Mouse (Mus musculus) neural tube, embryonic 12.5 days (tissue): ENCODE data around the gene Ankrd34a. TPM values are rescaled to one million over a fixed set of nuclear protein-coding genes. Genes with fewer than 3 reads are reported as not detected.

Experiments
- ATAC-seq: fragments of 200-750 bp; cut with Nextera tagmentation; 2 replicates; pipeline ENCODE4 v1.8.0; 2017; ENCODE audit warnings: low read depth, mild to moderate bottlenecking, moderate TSS enrichment, moderate library complexity; ENCODE audit not compliant: low FRiP score
- H3K27ac ChIP-seq: fragments of 300-500 bp; sonication (generic); 2 replicates; pipeline ENCODE4 v1.5.1; 2016
- H3K27me3 ChIP-seq: fragments of 300-500 bp; sonication (generic); replicated peaks from 2 replicates; pipeline ENCODE4 v1.6.1; 2016; ENCODE audit warnings: mild to moderate bottlenecking
- H3K36me3 ChIP-seq: fragments of 300-500 bp; sonication (generic); 2 replicates; pipeline ENCODE4 v1.6.1; 2016; ENCODE audit warnings: mild to moderate bottlenecking
- H3K4me1 ChIP-seq: fragments of 300-500 bp; sonication (generic); 2 replicates; pipeline ENCODE4 v1.6.1; 2016
- H3K4me2 ChIP-seq: fragments of 300-500 bp; sonication (generic); replicated peaks from 2 replicates; pipeline ENCODE4 v1.6.1; 2016; ENCODE audit warnings: mild to moderate bottlenecking
- H3K4me3 ChIP-seq: fragments of 300-500 bp; sonication (generic); 2 replicates; pipeline ENCODE4 v1.5.1; 2016
- H3K9ac ChIP-seq: fragments of 300-500 bp; sonication (generic); 2 replicates; pipeline ENCODE4 v1.6.1; 2016; ENCODE audit warnings: mild to moderate bottlenecking
- H3K9me3 ChIP-seq: fragments of 300-500 bp; sonication (generic); 2 replicates; pipeline ENCODE4 v1.6.1; 2016; ENCODE audit warnings: mild to moderate bottlenecking
- WGBS: fragments of 180-500 bp; shearing (Covaris S2); methylation state at CpG from one replicate; pipeline ENCODE4 v1.1.7; 2016; 5-methylcytosine and 5-hydroxymethylcytosine counted together
- polyA plus RNA-seq: library from polyadenylated mRNA; unstranded; fragments of >200 nt; fragmentation: Nextera tagmentation; extraction: Ambion mirVana; gene quantifications from 2 replicates; pipeline ENCODE4 v1.2.1, GENCODE M21; 2016

The Ankrd34a gene
- polyA plus RNA-seq, 1 experiment from 2014 or later = 5.6 TPM

- no peaks in the 10 kb centered on the region for H3K27me3 ChIP-seq
- H3K4me2 ChIP-seq = no peak overlapping the region
- H3K4me3 ChIP-seq = no peak overlapping the region
- peaks cover 19% of the 10 kb centered on the region for H3K36me3 ChIP-seq
- no peak for ATAC-seq
- WGBS = 70% methylated on average over 7 of the region's 7 CpGs
- peaks cover 25% of the 10 kb centered on the region for H3K4me1 ChIP-seq
- no peaks in the 10 kb centered on the region for H3K9me3 ChIP-seq
- no peak overlapping the region for H3K9ac ChIP-seq
- no peak overlapping the region for H3K27ac ChIP-seq
Measured at GRCm38 (mm10) chr3:96564633-96565032, 31.8 kb upstream of the Ankrd34a start.

GRCm38 (mm10) chr3:96565105-96565504 is 31.3 kb upstream of the Ankrd34a start:
- H3K9me3 ChIP-seq = no peaks in the 10 kb centered on the region
- H3K4me2 ChIP-seq = no peak overlapping the region
- H3K4me3 ChIP-seq = no peak overlapping the region
- H3K9ac ChIP-seq = no peak overlapping the region
- peaks cover 20% of the 10 kb centered on the region for H3K4me1 ChIP-seq
- 78% methylated on average over 3 of the region's 3 CpGs for WGBS
- no peak for ATAC-seq
- no peaks in the 10 kb centered on the region for H3K27me3 ChIP-seq
- H3K27ac ChIP-seq = no peak overlapping the region
- peaks cover 14% of the 10 kb centered on the region for H3K36me3 ChIP-seq

- H3K4me2 ChIP-seq = no peak overlapping the region
- H3K27me3 ChIP-seq = no peaks in the 10 kb centered on the region
- 88% methylated on average over 8 of the region's 8 CpGs for WGBS
- H3K9ac ChIP-seq = no peak overlapping the region
- no peaks in the 10 kb centered on the region for H3K9me3 ChIP-seq
- no peak overlapping the region for H3K27ac ChIP-seq
- H3K4me1 ChIP-seq = peaks cover 5% of the 10 kb centered on the region
- no peak overlapping the region for H3K4me3 ChIP-seq
- ATAC-seq = no peak
- H3K36me3 ChIP-seq = no peaks in the 10 kb centered on the region
Measured at GRCm38 (mm10) chr3:96566661-96567450, 29.6 kb upstream of the Ankrd34a start.

- Histone ChIP-seq H3K4me3 (no peak overlapping the region), H3K27me3 (no peaks in the 10 kb centered on the region), H3K27ac (no peak overlapping the region), H3K4me2 (no peak overlapping the region), H3K9ac (no peak overlapping the region), H3K36me3 (no peaks in the 10 kb centered on the region), H3K9me3 (no peaks in the 10 kb centered on the region), H3K4me1 (no peaks in the 10 kb centered on the region; the same call in 1 of the 2 replicates)
- no peak for ATAC-seq
- WGBS = 61% methylated on average over 8 of the region's 8 CpGs
Measured at GRCm38 (mm10) chr3:96568605-96569004, 27.8 kb upstream of the Ankrd34a start.

GRCm38 (mm10) chr3:96569506-96569905 is 26.9 kb upstream of the Ankrd34a start:
- Histone ChIP-seq H3K4me1 (no peaks in the 10 kb centered on the region; the same call in 1 of the 2 replicates), H3K9ac (no peak overlapping the region), H3K4me3 (no peak overlapping the region), H3K9me3 (no peaks in the 10 kb centered on the region), H3K4me2 (no peak overlapping the region), H3K27ac (no peak overlapping the region), H3K27me3 (no peaks in the 10 kb centered on the region), H3K36me3 (no peaks in the 10 kb centered on the region)
- ATAC-seq = no peak
- WGBS = 92% methylated on average over 13 of the region's 13 CpGs

GRCm38 (mm10) chr3:96569966-96570605 is 26.4 kb upstream of the Ankrd34a start:
- Histone ChIP-seq H3K4me2 (no peak overlapping the region), H3K27ac (no peak overlapping the region), H3K4me1 (no peaks in the 10 kb centered on the region; the same call in 1 of the 2 replicates), H3K36me3 (no peaks in the 10 kb centered on the region), H3K4me3 (no peak overlapping the region), H3K9me3 (no peaks in the 10 kb centered on the region), H3K9ac (no peak overlapping the region), H3K27me3 (no peaks in the 10 kb centered on the region)
- 89% methylated on average over 11 of the region's 11 CpGs for WGBS
- no peak for ATAC-seq

GRCm38 (mm10) chr3:96570643-96571042 is 25.8 kb upstream of the Ankrd34a start:
- Histone ChIP-seq H3K9ac (no peak overlapping the region), H3K27me3 (no peaks in the 10 kb centered on the region), H3K27ac (no peak overlapping the region), H3K4me3 (no peak overlapping the region), H3K4me2 (no peak overlapping the region), H3K4me1 (no peaks in the 10 kb centered on the region; the same call in 1 of the 2 replicates), H3K9me3 (no peaks in the 10 kb centered on the region), H3K36me3 (no peaks in the 10 kb centered on the region)
- 78% methylated on average over 7 of the region's 7 CpGs for WGBS
- ATAC-seq = no peak

- Histone ChIP-seq H3K9ac (no peak overlapping the region), H3K36me3 (no peaks in the 10 kb centered on the region), H3K4me2 (no peak overlapping the region), H3K4me1 (peaks cover 3% of the 10 kb centered on the region), H3K4me3 (no peak overlapping the region), H3K27ac (no peak overlapping the region), H3K27me3 (no peaks in the 10 kb centered on the region), H3K9me3 (no peaks in the 10 kb centered on the region)
- no peak for ATAC-seq
- WGBS = 73% methylated on average over 2 of the region's 2 CpGs
Measured at GRCm38 (mm10) chr3:96571336-96571735, 25.1 kb upstream of the Ankrd34a start.

GRCm38 (mm10) chr3:96571896-96572698 is 24.3 kb upstream of the Ankrd34a start:
- 84% methylated on average over 16 of the region's 16 CpGs for WGBS
- H3K9me3 ChIP-seq = no peaks in the 10 kb centered on the region
- H3K4me3 ChIP-seq = no peak overlapping the region
- no peak overlapping the region for H3K4me2 ChIP-seq
- no peak for ATAC-seq
- no peak overlapping the region for H3K9ac ChIP-seq
- H3K27ac ChIP-seq = no peak overlapping the region
- H3K4me1 ChIP-seq = peaks cover 9% of the 10 kb centered on the region
- no peaks in the 10 kb centered on the region for H3K27me3 ChIP-seq
- H3K36me3 ChIP-seq = no peaks in the 10 kb centered on the region

- no peak overlapping the region for H3K4me2 ChIP-seq
- WGBS = 83% methylated on average over 19 of the region's 19 CpGs
- no peaks in the 10 kb centered on the region for H3K27me3 ChIP-seq
- H3K27ac ChIP-seq = no peak overlapping the region
- H3K36me3 ChIP-seq = no peaks in the 10 kb centered on the region
- H3K9ac ChIP-seq = no peak overlapping the region
- peaks cover 16% of the 10 kb centered on the region for H3K4me1 ChIP-seq
- no peak overlapping the region for H3K4me3 ChIP-seq
- no peak for ATAC-seq
- no peaks in the 10 kb centered on the region for H3K9me3 ChIP-seq
Measured at GRCm38 (mm10) chr3:96573611-96574511, 22.6 kb upstream of the Ankrd34a start.

- Histone ChIP-seq H3K9me3 (no peaks in the 10 kb centered on the region), H3K27ac (no peak overlapping the region), H3K9ac (no peak overlapping the region), H3K4me1 (peaks cover 17% of the 10 kb centered on the region), H3K36me3 (no peaks in the 10 kb centered on the region), H3K27me3 (no peaks in the 10 kb centered on the region), H3K4me2 (no peak overlapping the region), H3K4me3 (no peak overlapping the region)
- 65% methylated on average over 8 of the region's 8 CpGs for WGBS
- no peak for ATAC-seq
Measured at GRCm38 (mm10) chr3:96575272-96575984, 21.0 kb upstream of the Ankrd34a start.
